27 mouse cellular contexts compared by ENCODE assay signal in the genomic region with DNA sequence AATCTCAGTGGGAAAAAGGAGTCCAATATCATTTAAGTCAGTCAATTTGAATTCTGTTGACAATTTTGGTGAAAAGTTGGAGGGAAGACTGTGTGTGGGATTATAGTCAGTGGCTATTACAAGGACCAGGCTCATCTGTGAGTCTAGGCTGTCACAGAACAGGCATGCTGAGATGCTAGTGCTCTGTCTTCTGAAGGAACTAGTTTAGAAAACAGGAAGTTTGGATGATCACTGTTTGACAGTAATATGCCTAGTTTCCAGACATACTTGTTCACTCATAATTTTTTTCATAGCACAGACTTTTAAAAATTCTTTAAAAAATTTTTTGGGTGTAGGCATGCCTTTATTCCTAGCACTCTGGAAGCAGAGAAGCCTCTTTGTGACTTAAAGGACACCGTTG. TPM values are rescaled to one million over a fixed set of nuclear protein-coding genes. Genes with fewer than 3 reads are reported as not detected.
"Had no signal": no experiment of that assay in that cellular context is flagged by ENCODE, and none has a peak within 500 bp of the region (broad histone marks: within the 10 kb centered on the region; RNA-seq: fewer than 3 reads in every experiment).

No protein-coding gene starts in this region.

- H3K4me3 ChIP-seq: embryonic facial prominence, embryonic 10.5 days; embryonic facial prominence, embryonic 12.5 days; embryonic facial prominence, embryonic 13.5 days; embryonic facial prominence, embryonic 15.5 days; erythroblast, embryonic 14.5 days; forebrain, embryonic 10.5 days; forebrain, embryonic 12.5 days; forebrain, embryonic 13.5 days; forebrain, embryonic 15.5 days; gastrocnemius, adult 2 months; heart, adult 2 months had no signal

- H3K27me3 ChIP-seq: embryonic facial prominence, embryonic 12.5 days; embryonic facial prominence, embryonic 13.5 days; embryonic facial prominence, embryonic 15.5 days; forebrain, embryonic 12.5 days; forebrain, embryonic 13.5 days; forebrain, embryonic 15.5 days had no signal

- H3K9ac ChIP-seq: embryonic facial prominence, embryonic 12.5 days; embryonic facial prominence, embryonic 13.5 days; embryonic facial prominence, embryonic 15.5 days; forebrain, embryonic 12.5 days; forebrain, embryonic 13.5 days; forebrain, embryonic 15.5 days; forebrain, postnatal 0 days had no signal

- ATAC-seq: forebrain, embryonic 13.5 days; forebrain, embryonic 14.5 days; forebrain, embryonic 15.5 days; forebrain, embryonic 16.5 days; forebrain, postnatal 0 days had no signal

- H3K9me3 ChIP-seq: embryonic facial prominence, embryonic 10.5 days; embryonic facial prominence, embryonic 12.5 days; embryonic facial prominence, embryonic 13.5 days; embryonic facial prominence, embryonic 15.5 days; forebrain, embryonic 10.5 days; forebrain, embryonic 12.5 days; forebrain, embryonic 13.5 days; forebrain, embryonic 15.5 days had no signal

- H3K36me3 ChIP-seq: embryonic facial prominence, embryonic 15.5 days had no signal

- H3K27ac ChIP-seq: embryonic facial prominence, embryonic 10.5 days; embryonic facial prominence, embryonic 12.5 days; embryonic facial prominence, embryonic 13.5 days; embryonic facial prominence, embryonic 15.5 days; forebrain, embryonic 10.5 days; forebrain, embryonic 12.5 days; forebrain, embryonic 13.5 days; forebrain, embryonic 15.5 days; gastrocnemius, adult 2 months; heart, adult 2 months had no signal

- H3K4me1 ChIP-seq: embryonic facial prominence, embryonic 15.5 days had no signal

- DNase-seq: cerebellum, adult 8-10 months; cerebellum, adult 9-10 months; cerebellum, adult 9-11 months; cerebellum, postnatal 10 days; cerebellum, postnatal 14 days; cerebellum, postnatal 36 days; embryo, embryonic 11 days; forebrain, postnatal 0 days; gastrocnemius, adult 2 months; gastrocnemius, postnatal 10 days; gastrocnemius, postnatal 14 days; gastrocnemius, postnatal 25 days; gastrocnemius, postnatal 36 days; heart, adult 11 months; heart, adult 18-20 months; heart, adult 2 months had no signal

RNA-seq across cellular contexts. Expression of a gene that starts 10.4 kb away (rescaled TPM):
- polyA plus RNA-seq: erythroblast, embryonic 14.5 days had no signal
